Mouse (Mus musculus) embryonic fibroblast, embryonic 13.5 days (primary cell): ENCODE results near the gene Slc39a11.

Experiments used
- CTCF ChIP-seq: IDR thresholded peaks from 2 replicates; pipeline ENCODE4 v1.5.1; 2011; ENCODE audit warnings: mild to moderate bottlenecking, control low read depth, low read length, moderate library complexity, borderline replicate concordance; ENCODE audit not compliant: insufficient read depth
- POLR2A ChIP-seq: IDR thresholded peaks from 2 replicates; pipeline ENCODE4 v1.6.1; 2011; ENCODE audit warnings: low read depth, mild to moderate bottlenecking, control low read depth, low read length, moderate library complexity

DNA sequence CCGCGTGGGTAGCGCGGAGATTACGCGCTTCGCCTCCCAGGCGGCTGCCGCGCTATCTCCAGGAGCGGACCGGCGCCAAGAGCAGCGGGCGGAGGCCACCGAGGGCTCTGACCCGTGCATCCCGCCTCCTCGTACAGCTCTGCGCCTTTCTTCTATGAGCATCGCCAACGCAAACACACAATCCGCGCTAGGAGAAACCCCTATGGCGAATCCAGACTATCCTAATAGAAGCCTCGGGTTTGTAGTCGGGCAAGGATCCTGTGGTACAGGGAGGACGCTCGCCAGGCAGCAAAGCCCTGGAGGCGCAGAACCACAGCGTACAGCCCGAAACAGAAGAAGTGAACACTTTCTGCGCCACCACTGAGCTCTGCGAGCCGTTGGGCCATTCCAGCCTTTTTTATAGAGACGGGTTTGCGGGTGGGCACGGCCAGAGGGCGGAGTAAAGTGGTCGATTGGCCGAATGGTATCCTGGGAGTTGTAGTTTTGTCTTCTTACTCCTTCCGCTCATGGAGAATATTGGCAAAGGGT lies 448.3 kb downstream of the Slc39a11 start:
- TF ChIP-seq POLR2A (peak; percentile 100), CTCF (no peak)
